Comparison of ENCODE assay signal across 8 mouse cellular contexts in genomic region chr2:174284011-174284410, GRCm38 (mm10). TPM values are rescaled to one million over a fixed set of nuclear protein-coding genes. Genes with fewer than 3 reads are reported as not detected.
DNase-seq lines count a peak whose midpoint lies in the region; ATAC-seq and TF ChIP-seq lines count a peak whose summit lies in the region.

Gene Gnas, plus strand, starts transcription at chr2:174284320.

- no peak for DNase-seq in G1E (ENCODE audit: low spot score)
- peak; percentile 61 for DNase-seq in adrenal gland, postnatal 10 days
- DNase-seq in heart, postnatal 36 days: no peak
- DNase-seq in left cerebral cortex, adult 2 months (ENCODE audit: extremely low spot score in 1 of 2, low spot score in 2 of 2): peak in 1 of 2 experiments; percentile 57
- peak; percentile 23 for DNase-seq in lung, postnatal 36 days
- DNase-seq in right cerebral cortex, postnatal 25 days: peak; percentile 43
- DNase-seq in frontal cortex, postnatal 14 days (ENCODE audit: low spot score in 2 of 2): no peak

- ATAC-seq in G1E (ENCODE audit: extremely low read depth, insufficient number of reproducible peaks, low FRiP score, poor library complexity, severe bottlenecking): no peak
- ATAC-seq in forebrain, embryonic 13.5 days: peak; percentile 33

- peak within 1 kb of the TSS; percentile 18; the same call in 1 of the 2 replicates for H3K4me3 ChIP-seq in G1E (ENCODE audit: low read depth, low read length)
- H3K4me3 ChIP-seq in forebrain, embryonic 13.5 days: peak within 1 kb of the TSS; percentile 26
- H3K4me3 ChIP-seq in left cerebral cortex, adult 2 months: no peak within 1 kb of the TSS

- peaks cover 45% of the 10 kb centered on the region for H3K9me3 ChIP-seq in G1E (replicated peaks)
- H3K9me3 ChIP-seq in forebrain, embryonic 13.5 days (replicated peaks): peaks cover 28% of the 10 kb centered on the region

- 41% methylated on average over 19 of the region's 19 CpGs for WGBS in forebrain, embryonic 13.5 days

- H3K4me1 ChIP-seq in G1E (ENCODE audit: insufficient read depth, low read depth, low read length): peaks cover under 1% of the 10 kb centered on the region
- H3K4me1 ChIP-seq in forebrain, embryonic 13.5 days: peaks cover 21% of the 10 kb centered on the region; the same call in 1 of the 2 replicates

- intact Hi-C loops in heart, postnatal 36 days (cut with DNase I): loop anchor here (5.0 to 10.0 kb wide), 2 partner anchors 209 to 697 kb away; partner anchors contain the start of gene Stx16
- intact Hi-C loops in left cerebral cortex, adult 2 months (cut with DNase I): loop anchor here (2.0 to 10.0 kb wide), 2 partner anchors 697 to 1099 kb away; no protein-coding TSS in a partner anchor

- H3K27me3 ChIP-seq in G1E (ENCODE audit: insufficient read depth, low read length): no peaks in the 10 kb centered on the region
- H3K27me3 ChIP-seq in forebrain, embryonic 13.5 days: peaks cover 55% of the 10 kb centered on the region

- no peak within 1 kb of the TSS for H3K27ac ChIP-seq in forebrain, embryonic 13.5 days
- no peak within 1 kb of the TSS for H3K27ac ChIP-seq in left cerebral cortex, adult 2 months

- no peak within 1 kb of the TSS for H3K9ac ChIP-seq in forebrain, embryonic 13.5 days

- no peak for TF ChIP-seq CTCF in G1E (IDR thresholded peaks at IDR 0.05; ENCODE audit: low read depth, low read length)
- peak; percentile 45 for TF ChIP-seq CTCF in left cerebral cortex, adult 2 months (IDR thresholded peaks at IDR 0.05)

- peak within 1 kb of the TSS; percentile 48 for H3K4me2 ChIP-seq in forebrain, embryonic 13.5 days

- peaks cover 100% of the 10 kb centered on the region for H3K36me3 ChIP-seq in G1E (replicated peaks)
- peaks cover 86% of the 10 kb centered on the region for H3K36me3 ChIP-seq in forebrain, embryonic 13.5 days (ENCODE audit: poor library complexity, severe bottlenecking)

RNA-seq across cellular contexts. Expression of gene Gnas, which starts in this region (rescaled TPM):
- total RNA-seq in G1E (2014; fragmentation: Nextera tagmentation) (1,040 and 1,097 TPM in 2 replicates), G1E (2017) (452 and 490 TPM in 2 replicates)
- polyA plus RNA-seq in G1E (2012): 935 and 1,094 TPM in 2 replicates
- 1,000 to 10,000 TPM; 5,524 to 6,088 TPM for total RNA-seq in adrenal gland, postnatal 10 days (2021)
- polyA plus RNA-seq in forebrain, embryonic 13.5 days (2015; fragmentation: Nextera tagmentation; extraction: Ambion mirVana): 976 and 1,086 TPM in 2 replicates
- 1,000 to 10,000 TPM; 1,171 to 1,227 TPM for total RNA-seq in heart, postnatal 36 days (2021)
- 1,000 to 10,000 TPM; 1,778 to 1,853 TPM for total RNA-seq in left cerebral cortex, adult 2 months (2021)

Comparison
In these comparisons a context has a peak if more than half of its experiments do, and no peak if none do; other contexts are left out.
1. DNase-seq: peak in adrenal gland, postnatal 10 days (single experiment), lung, postnatal 36 days (single experiment) and right cerebral cortex, postnatal 25 days (single experiment); none in G1E (single experiment), heart, postnatal 36 days (0 of 2) and frontal cortex, postnatal 14 days (0 of 2).